Mouse (Mus musculus): ENCODE measurements around the gene Itpr2.

The Itpr2 gene

GRCm38 (mm10) chr6:146315153-146315552 is 186.9 kb downstream of the Itpr2 start:
- in situ Hi-C loops (cut with MboI, MseI): no loop called here

GRCm38 (mm10) chr6:146314304-146314703 is 187.7 kb downstream of the Itpr2 start:
- in situ Hi-C loops (cut with MboI, MseI): no loop called here

GRCm38 (mm10) chr6:146313396-146313795 is 188.6 kb downstream of the Itpr2 start:
- in situ Hi-C loops (cut with MboI, MseI): no loop called here

GRCm38 (mm10) chr6:146310210-146310609 is 191.8 kb downstream of the Itpr2 start:
- in situ Hi-C loops (cut with MboI, MseI): no loop called here

- in situ Hi-C loops (cut with MboI, MseI): no loop called here
Measured at GRCm38 (mm10) chr6:146309335-146309734, 192.7 kb downstream of the Itpr2 start.

- in situ Hi-C loops (cut with MboI, MseI): no loop called here
Measured at GRCm38 (mm10) chr6:146305995-146306394, 196.0 kb downstream of the Itpr2 start.

- in situ Hi-C loops (cut with MboI, MseI): no loop called here
Measured at GRCm38 (mm10) chr6:146304088-146304487, 197.9 kb downstream of the Itpr2 start.

- in situ Hi-C loops (cut with MboI, MseI): no loop called here
Measured at GRCm38 (mm10) chr6:146303336-146303735, 198.7 kb downstream of the Itpr2 start.

- in situ Hi-C loops (cut with MboI, MseI): no loop called here
Measured at GRCm38 (mm10) chr6:146302574-146303130, 199.4 kb downstream of the Itpr2 start.

GRCm38 (mm10) chr6:146302101-146302500 is 199.9 kb downstream of the Itpr2 start:
- in situ Hi-C loops (cut with MboI, MseI): no loop called here

GRCm38 (mm10) chr6:146300961-146301360 is 201.1 kb downstream of the Itpr2 start:
- in situ Hi-C loops (cut with MboI, MseI): no loop called here

- in situ Hi-C loops (cut with MboI, MseI): no loop called here
Measured at GRCm38 (mm10) chr6:146298712-146299111, 203.3 kb downstream of the Itpr2 start.

GRCm38 (mm10) chr6:146291036-146291435 is 211.0 kb downstream of the Itpr2 start:
- in situ Hi-C loops (cut with MboI, MseI): no loop called here

- in situ Hi-C loops (cut with MboI, MseI): no loop called here
Measured at GRCm38 (mm10) chr6:146289801-146290200, 212.2 kb downstream of the Itpr2 start.

GRCm38 (mm10) chr6:146288266-146288665 is 213.8 kb downstream of the Itpr2 start:
- in situ Hi-C loops (cut with MboI, MseI): no loop called here

- in situ Hi-C loops (cut with MboI, MseI): no loop called here
Measured at GRCm38 (mm10) chr6:146284921-146285565, 217.0 kb downstream of the Itpr2 start.

- in situ Hi-C loops (cut with MboI, MseI): no loop called here
Measured at GRCm38 (mm10) chr6:146283981-146284380, 218.0 kb downstream of the Itpr2 start.

GRCm38 (mm10) chr6:146282061-146282659 is 219.9 kb downstream of the Itpr2 start:
- in situ Hi-C loops (cut with MboI, MseI): no loop called here

GRCm38 (mm10) chr6:146281176-146281899 is 220.7 kb downstream of the Itpr2 start:
- in situ Hi-C loops (cut with MboI, MseI): no loop called here

- in situ Hi-C loops (cut with MboI, MseI): loop anchor here (10.0 kb wide), 1 partner anchor 258 kb away; no protein-coding TSS in a partner anchor
Measured at GRCm38 (mm10) chr6:146273256-146273655, 228.8 kb downstream of the Itpr2 start.

GRCm38 (mm10) chr6:146272253-146273036 is 229.6 kb downstream of the Itpr2 start:
- in situ Hi-C loops (cut with MboI, MseI): loop anchor here (10.0 kb wide), 1 partner anchor 258 kb away; no protein-coding TSS in a partner anchor
